Mouse (Mus musculus) fat pad, adult 2 months (tissue): ENCODE data around the gene Dazap1.

Experiments
- DNase-seq: peaks from one replicate; pipeline ENCODE4 v3.0.0-alpha.2; 2011; ENCODE audit warnings: low read depth, low spot score; ENCODE audit errors: extremely low read depth

Dazap1 gene

GRCm38 (mm10) chr10:80296824-80297223, 35.5 kb downstream of the Dazap1 start:
- DNase-seq = no peak

DNA sequence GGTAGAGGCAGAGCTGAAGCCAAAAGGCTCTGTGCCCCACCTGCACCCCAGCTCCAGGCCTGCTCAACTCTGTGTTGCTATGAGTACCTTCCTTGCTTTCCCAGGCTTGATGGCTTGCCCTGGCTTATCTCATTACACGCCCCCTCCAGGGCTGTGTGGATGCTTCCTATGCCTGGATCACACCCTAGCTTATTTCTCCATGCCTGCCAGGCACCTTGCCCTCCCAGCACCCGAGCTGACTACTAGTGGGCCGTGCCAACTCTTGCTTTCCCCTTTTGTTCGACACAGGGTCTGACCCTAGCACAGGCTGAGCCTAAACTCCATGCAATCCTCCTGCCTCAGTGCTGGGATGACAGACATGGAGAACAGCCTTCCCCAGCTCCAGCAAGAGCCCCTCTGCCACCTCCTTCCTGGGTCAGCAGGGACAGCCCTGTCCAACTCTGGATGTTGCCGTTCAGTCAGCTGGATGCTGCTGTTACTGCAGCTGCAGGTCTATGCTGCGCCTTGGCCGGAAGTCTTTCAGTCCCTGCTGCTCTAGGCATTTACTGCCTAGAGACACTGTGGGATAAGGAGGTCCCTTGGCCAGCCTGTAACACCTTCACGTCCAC, 36.3 kb downstream of the Dazap1 start:
- no peak for DNase-seq

DNA sequence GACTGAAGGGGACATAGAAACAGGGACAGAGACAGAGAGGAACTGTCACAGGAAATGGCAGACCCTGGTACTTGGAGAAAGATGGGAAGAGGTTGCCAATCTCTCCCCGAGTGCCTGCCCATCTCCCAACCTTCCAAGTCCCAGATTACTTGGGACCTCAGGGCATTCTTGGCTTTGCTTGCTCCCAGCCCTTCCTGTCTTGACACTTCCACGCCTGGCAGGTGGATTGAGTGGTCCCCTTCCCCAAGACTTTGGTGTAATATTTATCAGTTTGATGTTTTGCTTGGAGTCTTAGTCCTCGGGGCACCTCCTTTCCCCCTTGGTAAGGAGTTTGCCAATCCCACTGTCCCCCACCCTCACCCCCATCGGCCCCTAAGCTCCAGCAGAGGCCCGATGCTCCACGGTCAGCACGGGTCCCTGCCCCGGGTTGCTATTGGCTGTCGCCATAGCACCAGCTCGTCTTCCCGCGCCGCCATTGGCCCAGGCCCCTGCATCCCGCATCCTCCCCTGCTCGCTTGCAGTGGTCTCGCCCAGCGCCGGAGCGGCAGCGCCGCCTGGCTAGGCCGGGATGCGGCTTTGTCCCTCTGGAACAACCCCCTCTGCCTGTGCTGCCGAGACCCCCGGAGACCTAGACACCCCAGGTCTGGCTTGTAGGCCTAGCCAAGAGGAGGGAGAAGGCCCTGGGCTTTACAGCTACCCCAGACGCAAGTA, 37.4 kb downstream of the Dazap1 start:
- no peak for DNase-seq

DNA sequence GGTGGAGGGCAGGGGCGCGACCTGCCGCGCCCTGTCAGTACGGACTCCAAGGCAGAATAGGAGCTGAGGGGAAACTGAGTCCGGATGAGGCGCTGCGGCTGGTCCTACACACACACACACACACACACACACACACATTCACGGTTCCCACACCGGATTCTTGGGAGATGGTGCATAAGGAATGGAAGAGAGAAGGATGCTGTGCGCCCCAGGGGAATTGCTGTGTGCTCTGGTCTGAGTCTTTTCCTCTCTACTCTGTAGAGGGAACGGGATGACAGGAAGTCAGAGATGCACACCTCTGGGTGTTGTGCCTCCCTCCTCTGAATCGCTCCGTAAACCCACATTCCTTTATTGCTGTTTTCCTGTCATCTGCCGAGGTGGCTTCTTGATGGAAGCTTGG, 38.0 kb downstream of the Dazap1 start:
- DNase-seq = no peak

DNA sequence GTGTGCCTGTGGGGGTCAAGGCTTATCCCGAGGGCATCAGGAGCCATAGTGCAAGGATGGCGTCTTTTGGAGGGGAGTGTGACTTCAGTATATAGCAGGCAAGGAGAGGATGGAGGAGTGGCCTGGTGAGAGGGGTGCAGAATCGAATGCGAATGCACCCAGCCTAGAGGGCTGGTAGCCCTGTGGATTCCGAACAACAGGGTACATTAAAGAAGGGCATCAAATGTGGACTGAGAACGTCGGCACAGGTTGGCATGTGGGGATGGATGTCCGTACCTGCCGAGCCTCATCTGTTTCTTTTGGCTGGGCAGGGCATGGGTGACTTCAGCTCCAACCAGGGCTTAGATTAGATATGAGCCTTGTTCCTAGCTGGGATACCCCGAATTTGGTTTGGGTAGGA, 38.5 kb downstream of the Dazap1 start:
- DNase-seq = no peak

GRCm38 (mm10) chr10:80300672-80301181, 39.4 kb downstream of the Dazap1 start:
- DNase-seq = no peak

DNA sequence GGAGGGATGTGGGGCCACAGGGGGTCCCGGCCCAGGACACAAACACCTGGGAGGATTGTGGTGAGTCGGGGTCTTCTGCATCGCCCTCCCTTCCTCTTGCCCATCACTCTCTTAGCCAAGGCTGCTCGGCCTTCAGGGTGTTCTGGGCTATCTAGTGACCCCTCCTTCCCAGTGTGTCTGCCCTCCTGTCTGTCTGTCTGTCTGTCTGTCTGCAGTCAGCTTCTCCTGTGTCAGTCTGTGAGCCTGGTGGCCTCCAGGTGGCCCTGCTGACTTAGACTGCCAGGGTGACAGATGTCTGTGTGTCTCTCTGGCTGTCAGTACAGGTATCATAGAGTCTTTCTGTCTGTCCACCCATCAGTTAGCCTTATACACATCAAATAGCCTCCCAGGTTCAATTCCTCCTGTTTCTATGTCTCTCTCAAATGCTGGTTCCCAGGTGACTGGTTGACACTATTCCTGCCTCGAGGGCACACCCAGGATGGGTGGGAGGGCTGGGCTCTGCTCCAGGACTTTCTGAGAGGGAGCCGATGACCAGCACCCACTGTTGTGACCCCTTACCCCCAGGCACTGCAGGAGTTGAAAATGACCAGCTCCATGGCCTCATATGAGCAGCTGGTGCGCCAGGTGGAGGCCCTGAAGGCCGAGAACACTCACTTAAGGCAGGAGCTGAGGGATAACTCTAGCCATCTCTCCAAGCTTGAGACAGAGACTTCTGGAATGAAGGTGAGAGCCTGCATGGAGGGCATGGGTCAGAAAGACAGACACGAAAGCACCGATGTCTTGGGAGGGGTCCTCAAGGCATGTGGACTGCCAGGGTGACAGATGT, 40.2 kb downstream of the Dazap1 start:
- no peak for DNase-seq

- DNase-seq = no peak
Measured at GRCm38 (mm10) chr10:80302082-80302355, 40.7 kb downstream of the Dazap1 start.

GRCm38 (mm10) chr10:80302471-80302881, 41.2 kb downstream of the Dazap1 start:
- no peak for DNase-seq

- DNase-seq = no peak
Measured at GRCm38 (mm10) chr10:80304458-80304857, 43.2 kb downstream of the Dazap1 start.

DNA sequence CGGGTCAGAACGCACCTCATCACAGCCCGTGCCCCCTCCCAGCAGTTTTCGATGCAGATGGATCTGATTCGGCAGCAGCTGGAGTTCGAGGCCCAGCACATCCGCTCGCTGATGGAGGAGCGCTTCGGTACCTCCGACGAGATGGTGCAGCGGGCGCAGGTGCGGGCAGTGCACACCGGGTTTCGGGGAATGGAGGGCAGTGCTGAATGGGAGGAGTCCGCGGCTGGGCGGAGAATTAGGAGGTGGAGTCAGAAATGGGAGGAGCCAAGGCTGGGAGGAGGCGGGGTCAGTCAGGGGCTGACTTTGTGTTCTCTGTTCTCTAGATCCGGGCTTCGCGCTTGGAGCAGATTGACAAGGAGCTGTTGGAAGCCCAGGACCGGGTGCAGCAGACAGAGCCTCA, 43.6 kb downstream of the Dazap1 start:
- no peak for DNase-seq

DNA sequence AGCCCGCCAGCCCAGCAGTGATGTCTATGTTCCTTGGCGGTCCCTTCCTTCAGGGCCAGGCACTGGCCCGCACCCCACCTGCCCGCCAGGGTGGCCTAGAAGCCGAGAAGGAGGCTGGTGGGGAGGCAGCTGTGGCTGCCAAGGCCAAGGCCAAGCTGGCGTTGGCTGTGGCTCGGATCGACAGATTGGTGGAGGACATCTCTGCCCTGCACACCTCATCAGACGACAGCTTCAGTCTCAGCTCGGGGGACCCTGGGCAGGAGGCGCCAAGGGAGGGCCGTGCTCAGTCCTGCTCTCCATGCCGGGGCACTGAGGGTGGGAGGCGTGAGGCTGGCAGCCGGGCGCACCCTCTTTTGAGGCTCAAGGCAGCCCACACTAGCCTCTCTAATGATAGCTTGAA, 50.3 kb downstream of the Dazap1 start:
- DNase-seq = no peak

DNA sequence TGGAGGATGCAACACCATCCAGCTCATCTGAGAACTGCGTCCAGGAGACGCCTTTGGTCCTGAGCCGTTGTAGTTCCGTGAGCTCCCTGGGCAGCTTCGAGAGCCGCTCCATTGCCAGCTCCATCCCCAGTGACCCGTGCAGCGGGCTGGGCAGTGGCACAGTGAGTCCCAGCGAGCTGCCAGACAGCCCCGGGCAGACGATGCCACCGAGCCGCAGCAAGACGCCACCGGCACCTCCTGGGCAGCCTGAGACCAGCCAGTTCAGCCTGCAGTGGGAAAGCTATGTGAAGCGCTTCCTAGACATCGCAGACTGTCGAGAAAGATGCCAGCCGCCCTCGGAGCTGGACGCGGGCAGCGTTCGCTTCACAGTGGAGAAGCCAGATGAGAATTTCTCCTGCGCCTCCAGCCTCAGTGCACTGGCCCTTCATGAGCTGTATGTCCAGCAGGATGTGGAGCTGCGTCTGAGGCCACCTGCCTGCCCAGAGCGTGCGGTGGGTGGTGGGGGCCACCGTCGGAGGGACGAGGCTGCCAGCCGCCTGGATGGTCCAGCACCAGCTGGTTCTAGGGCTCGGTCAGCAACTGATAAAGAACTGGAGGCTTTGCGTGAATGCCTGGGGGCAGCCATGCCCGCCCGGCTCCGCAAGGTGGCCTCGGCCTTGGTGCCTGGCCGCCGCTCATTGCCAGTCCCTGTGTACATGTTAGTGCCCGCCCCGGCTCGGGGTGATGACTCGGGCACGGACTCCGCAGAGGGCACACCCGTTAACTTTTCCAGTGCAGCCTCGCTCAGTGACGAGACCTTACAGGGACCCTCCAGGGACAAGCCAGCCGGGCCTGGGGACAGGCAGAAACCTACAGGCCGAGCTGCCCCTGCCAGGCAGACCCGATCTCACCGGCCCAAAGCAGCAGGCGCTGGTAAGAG, 51.6 kb downstream of the Dazap1 start:
- no peak for DNase-seq

- no peak for DNase-seq
Measured at GRCm38 (mm10) chr10:80313627-80314201, 52.4 kb downstream of the Dazap1 start.

GRCm38 (mm10) chr10:80314494-80315001, 53.3 kb downstream of the Dazap1 start:
- DNase-seq = no peak

DNA sequence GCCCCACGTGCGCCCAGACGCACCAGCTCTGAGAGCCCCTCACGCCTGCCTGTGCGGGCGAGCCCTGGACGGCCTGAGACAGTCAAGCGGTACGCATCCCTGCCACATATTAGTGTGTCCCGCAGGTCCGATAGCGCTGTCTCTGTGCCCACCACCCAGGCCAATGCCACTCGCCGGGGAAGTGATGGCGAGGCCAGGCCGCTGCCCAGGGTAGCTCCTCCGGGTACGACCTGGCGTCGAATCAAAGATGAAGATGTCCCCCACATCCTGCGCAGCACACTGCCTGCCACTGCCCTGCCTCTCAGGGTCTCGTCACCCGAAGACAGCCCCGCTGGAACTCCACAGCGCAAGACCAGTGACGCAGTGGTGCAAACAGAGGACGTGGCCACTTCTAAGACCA, 54.0 kb downstream of the Dazap1 start:
- no peak for DNase-seq

GRCm38 (mm10) chr10:80316359-80316781, 55.1 kb downstream of the Dazap1 start:
- DNase-seq = no peak

DNA sequence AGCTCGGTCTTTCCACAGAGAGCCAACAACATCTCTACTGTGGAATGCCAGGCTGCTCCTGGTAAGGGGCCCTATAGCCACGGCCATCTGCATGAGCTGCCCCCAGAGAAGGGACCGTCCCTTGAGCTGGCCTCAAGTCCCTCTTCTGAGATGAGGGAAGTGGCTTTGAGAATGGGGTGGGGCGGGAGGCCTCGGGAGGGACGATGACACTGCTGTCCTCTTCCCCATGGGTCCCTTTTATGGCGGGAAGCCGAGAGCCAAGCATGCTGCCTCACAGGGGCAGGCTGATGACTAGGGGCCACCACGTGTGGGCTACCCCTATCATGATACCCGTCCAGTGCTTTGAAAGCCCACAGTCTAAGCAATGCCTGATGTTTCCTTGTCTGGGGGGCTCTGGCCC, 55.7 kb downstream of the Dazap1 start:
- no peak for DNase-seq

- no peak for DNase-seq
Measured at GRCm38 (mm10) chr10:80320340-80320760, 59.1 kb downstream of the Dazap1 start, which contains the start of gene 2310011J03Rik. 2310011J03Rik (minus strand) TSS chr10:80320537.

GRCm38 (mm10) chr10:80321014-80321669, 59.9 kb downstream of the Dazap1 start:
- no peak for DNase-seq
